Comparison of ENCODE assay signal across 25 mouse cellular contexts in genomic region chr2:141173167-141173566, GRCm38 (mm10).
DNase-seq lines count a peak whose midpoint lies in the region; ATAC-seq lines count a peak whose summit lies in the region.
"Had no signal": no experiment of that assay in that cellular context is flagged by ENCODE, and none has a peak within 500 bp of the region (broad histone marks: within the 10 kb centered on the region; RNA-seq: fewer than 3 reads in every experiment).

No protein-coding gene starts in this region.

- H3K4me3 ChIP-seq in embryonic facial prominence, embryonic 11.5 days (ENCODE audit: low read depth, low read length) = no peak overlapping the region
- H3K4me3 ChIP-seq in embryonic facial prominence, embryonic 10.5 days = no peak overlapping the region
- no peak overlapping the region for H3K4me3 ChIP-seq in heart, embryonic 10.5 days
- no peak overlapping the region for H3K4me3 ChIP-seq in midbrain, embryonic 10.5 days
- H3K4me3 ChIP-seq: erythroblast, embryonic 14.5 days; forebrain, embryonic 12.5 days; intestine, embryonic 15.5 days; lung, embryonic 15.5 days; midbrain, embryonic 13.5 days; neural tube, embryonic 13.5 days had no signal

- H3K9me3 ChIP-seq in embryonic facial prominence, embryonic 11.5 days (replicated peaks; ENCODE audit: control insufficient read depth, low read length) = no peaks in the 10 kb centered on the region
- no peaks in the 10 kb centered on the region for H3K9me3 ChIP-seq in embryonic facial prominence, embryonic 10.5 days
- no peaks in the 10 kb centered on the region for H3K9me3 ChIP-seq in heart, embryonic 10.5 days
- H3K9me3 ChIP-seq in midbrain, embryonic 10.5 days (replicated peaks) = no peaks in the 10 kb centered on the region
- H3K9me3 ChIP-seq: forebrain, embryonic 12.5 days; G1E; intestine, embryonic 15.5 days; lung, embryonic 15.5 days; midbrain, embryonic 13.5 days; neural tube, embryonic 13.5 days had no signal

- peak; percentile 52; the same call in 1 of the 2 replicates for ATAC-seq in embryonic facial prominence, embryonic 11.5 days (replicated peaks; ENCODE audit: insufficient number of reproducible peaks, low FRiP score, low TSS enrichment, low read depth)
- ATAC-seq: forebrain, postnatal 0 days; hindbrain, embryonic 16.5 days; intestine, embryonic 15.5 days; midbrain, embryonic 13.5 days had no signal

- H3K36me3 ChIP-seq in embryonic facial prominence, embryonic 11.5 days (replicated peaks; ENCODE audit: control insufficient read depth, insufficient read depth, low read depth, low read length) = no peaks in the 10 kb centered on the region
- H3K36me3 ChIP-seq in embryonic facial prominence, embryonic 10.5 days (replicated peaks) = no peaks in the 10 kb centered on the region
- no peaks in the 10 kb centered on the region for H3K36me3 ChIP-seq in heart, embryonic 10.5 days
- H3K36me3 ChIP-seq in midbrain, embryonic 10.5 days = no peaks in the 10 kb centered on the region
- H3K36me3 ChIP-seq: forebrain, embryonic 12.5 days; G1E; intestine, embryonic 15.5 days; lung, embryonic 15.5 days; midbrain, embryonic 13.5 days; neural tube, embryonic 13.5 days had no signal

- 25% methylated on average over 1 of the region's 1 CpGs for WGBS in embryonic facial prominence, embryonic 11.5 days
- 19% methylated on average over 1 of the region's 1 CpGs for WGBS in embryonic facial prominence, embryonic 10.5 days
- WGBS in heart, embryonic 10.5 days = 65% methylated on average over 1 of the region's 1 CpGs
- 63% methylated on average over 1 of the region's 1 CpGs for WGBS in midbrain, embryonic 10.5 days

- H3K4me2 ChIP-seq in embryonic facial prominence, embryonic 11.5 days (ENCODE audit: low read depth, low read length) = no peak overlapping the region
- H3K4me2 ChIP-seq: forebrain, embryonic 12.5 days; intestine, embryonic 15.5 days; liver, embryonic 11.5 days; lung, embryonic 15.5 days; midbrain, embryonic 13.5 days; neural tube, embryonic 13.5 days had no signal

- peak; percentile 70 for DNase-seq in embryonic facial prominence, embryonic 11.5 days (ENCODE audit: low spot score)
- no peak for DNase-seq in embryonic facial prominence, embryonic 10.5 days (ENCODE audit: low spot score)
- DNase-seq in 3T3-L1 (ENCODE audit: low read depth, low spot score) = peak; percentile 70
- peak; percentile 34 for DNase-seq in embryo, embryonic 9.5 days (ENCODE audit: extremely low spot score)
- DNase-seq in forelimb bud, embryonic 11.5 days (ENCODE audit: low read depth, low spot score) = peak; percentile 47
- DNase-seq in heart, embryonic 10.5 days (ENCODE audit: low spot score) = no peak
- DNase-seq in midbrain, embryonic 10.5 days (ENCODE audit: low spot score) = no peak
- no peak for DNase-seq in cerebellum, postnatal 14 days
- DNase-seq: adrenal gland, postnatal 10 days; cerebellum, adult 11-12 months; cerebellum, adult 9-11 months; forebrain, postnatal 0 days; gastrocnemius, postnatal 10 days; kidney, postnatal 4 days; layer of hippocampus, postnatal 36 days had no signal

- H3K27ac ChIP-seq in embryonic facial prominence, embryonic 11.5 days (replicated peaks; ENCODE audit: low read depth, low read length) = no peak overlapping the region
- no peak overlapping the region for H3K27ac ChIP-seq in embryonic facial prominence, embryonic 10.5 days (replicated peaks)
- H3K27ac ChIP-seq in heart, embryonic 10.5 days = no peak overlapping the region
- no peak overlapping the region for H3K27ac ChIP-seq in midbrain, embryonic 10.5 days (replicated peaks)
- H3K27ac ChIP-seq: forebrain, embryonic 12.5 days; intestine, embryonic 15.5 days; kidney, postnatal 0 days; lung, embryonic 15.5 days; midbrain, embryonic 13.5 days; neural tube, embryonic 13.5 days had no signal

- H3K9ac ChIP-seq in embryonic facial prominence, embryonic 11.5 days (replicated peaks; ENCODE audit: low read length) = no peak overlapping the region
- H3K9ac ChIP-seq: forebrain, embryonic 12.5 days; forebrain, postnatal 0 days; intestine, embryonic 15.5 days; lung, embryonic 15.5 days; midbrain, embryonic 13.5 days; neural tube, embryonic 13.5 days had no signal

- H3K27me3 ChIP-seq in embryonic facial prominence, embryonic 11.5 days (ENCODE audit: control insufficient read depth, insufficient read depth, low read length) = no peaks in the 10 kb centered on the region
- H3K27me3 ChIP-seq in embryonic facial prominence, embryonic 10.5 days (replicated peaks; ENCODE audit: low read depth, poor library complexity, severe bottlenecking) = no peaks in the 10 kb centered on the region
- H3K27me3 ChIP-seq in heart, embryonic 10.5 days (ENCODE audit: insufficient read depth, poor library complexity, severe bottlenecking) = no peaks in the 10 kb centered on the region
- H3K27me3 ChIP-seq in midbrain, embryonic 10.5 days (ENCODE audit: low read depth, poor library complexity, severe bottlenecking) = no peaks in the 10 kb centered on the region
- H3K27me3 ChIP-seq: forebrain, embryonic 12.5 days; intestine, embryonic 15.5 days; lung, embryonic 15.5 days; midbrain, embryonic 13.5 days; neural tube, embryonic 13.5 days had no signal

- no peaks in the 10 kb centered on the region for H3K4me1 ChIP-seq in embryonic facial prominence, embryonic 11.5 days (ENCODE audit: control insufficient read depth, insufficient read depth, low read length)
- peaks cover 9% of the 10 kb centered on the region for H3K4me1 ChIP-seq in embryonic facial prominence, embryonic 10.5 days
- no peaks in the 10 kb centered on the region for H3K4me1 ChIP-seq in heart, embryonic 10.5 days
- no peaks in the 10 kb centered on the region for H3K4me1 ChIP-seq in midbrain, embryonic 10.5 days
- H3K4me1 ChIP-seq: forebrain, embryonic 12.5 days; intestine, embryonic 15.5 days; lung, embryonic 15.5 days; midbrain, embryonic 13.5 days; neural tube, embryonic 13.5 days had no signal

Comparison
In these comparisons a context has a peak if more than half of its experiments do, and no peak if none do; other contexts are left out.
1. DNase-seq: peak in embryonic facial prominence, embryonic 11.5 days (single experiment), 3T3-L1 (single experiment), embryo, embryonic 9.5 days (single experiment) and forelimb bud, embryonic 11.5 days (single experiment); none in embryonic facial prominence, embryonic 10.5 days (single experiment), heart, embryonic 10.5 days (single experiment), midbrain, embryonic 10.5 days (single experiment) and cerebellum, postnatal 14 days (0 of 2).